Mouse (Mus musculus) T-cell, adult 2 months (primary cell): ENCODE results near the gene St6galnac3.

Source experiments
- DNase-seq: peaks from one replicate; pipeline ENCODE4 v3.0.0; 2022; ENCODE audit warnings: low spot score

Gene St6galnac3

GRCm38 (mm10) chr3:153222611-153223402, 502.2 kb downstream of the St6galnac3 start:
- no peak for DNase-seq

- DNase-seq: no peak
These were observed 505.6 kb downstream of the St6galnac3 start for GRCm38 (mm10) chr3:153219391-153219790.

DNA sequence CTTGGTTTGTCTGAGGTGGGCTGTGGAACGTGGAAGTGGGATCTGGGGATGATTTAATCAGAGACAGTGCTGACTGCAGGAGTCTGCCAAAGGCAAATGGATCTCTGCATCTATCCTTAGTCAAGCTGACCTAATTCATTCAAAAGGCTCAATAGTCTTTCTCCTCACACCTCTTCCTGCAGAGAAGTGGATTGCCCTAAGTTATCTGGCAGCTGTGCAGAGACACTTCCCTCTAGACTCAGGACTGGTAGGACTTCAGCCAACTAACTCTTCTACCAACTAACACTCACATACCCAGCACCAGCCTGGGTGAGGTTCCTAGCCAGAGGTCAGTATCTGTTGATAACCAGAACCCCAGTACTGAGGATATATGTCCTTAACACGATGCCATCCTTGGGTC, 516.8 kb downstream of the St6galnac3 start:
- no peak for DNase-seq

GRCm38 (mm10) chr3:153204046-153204445, 520.9 kb downstream of the St6galnac3 start:
- DNase-seq: no peak

DNA sequence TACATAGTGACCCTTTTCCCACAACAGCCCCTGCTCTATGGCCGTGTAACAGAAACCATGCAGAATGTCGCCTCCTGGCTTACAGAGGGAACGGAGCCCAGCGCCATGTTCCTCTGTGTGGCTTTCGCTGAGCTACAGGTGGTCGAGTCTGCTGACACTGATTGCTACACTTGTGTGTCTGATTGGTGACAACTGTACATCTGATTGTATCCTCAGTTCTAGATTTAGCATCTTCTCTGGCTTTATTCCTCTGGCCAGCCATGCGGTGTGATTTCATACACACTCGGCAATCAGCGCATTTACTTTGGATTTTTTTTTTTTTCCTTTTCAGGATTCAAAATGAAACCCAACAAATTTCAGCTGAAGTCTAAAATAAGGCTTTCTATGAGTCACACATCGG, 523.1 kb downstream of the St6galnac3 start:
- DNase-seq: no peak

DNA sequence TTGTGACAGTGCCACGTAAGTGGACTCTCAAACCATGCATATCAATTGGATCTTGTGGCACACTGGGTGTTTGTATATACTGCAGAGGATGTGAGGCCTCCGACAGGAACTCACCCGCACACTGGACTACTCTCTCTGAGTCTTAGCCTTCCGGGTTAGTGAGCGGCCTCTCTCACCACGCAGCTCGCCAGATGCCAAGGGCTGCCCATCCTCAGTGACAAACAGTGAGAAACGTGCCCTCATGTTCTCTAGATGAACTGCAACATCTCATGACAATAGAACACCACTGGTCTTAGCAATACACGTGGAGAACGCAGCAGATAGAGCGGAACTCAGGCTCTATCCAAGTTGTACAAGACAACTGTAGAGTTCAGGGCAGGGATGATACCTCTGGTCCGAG, 524.2 kb downstream of the St6galnac3 start:
- DNase-seq: no peak

DNA sequence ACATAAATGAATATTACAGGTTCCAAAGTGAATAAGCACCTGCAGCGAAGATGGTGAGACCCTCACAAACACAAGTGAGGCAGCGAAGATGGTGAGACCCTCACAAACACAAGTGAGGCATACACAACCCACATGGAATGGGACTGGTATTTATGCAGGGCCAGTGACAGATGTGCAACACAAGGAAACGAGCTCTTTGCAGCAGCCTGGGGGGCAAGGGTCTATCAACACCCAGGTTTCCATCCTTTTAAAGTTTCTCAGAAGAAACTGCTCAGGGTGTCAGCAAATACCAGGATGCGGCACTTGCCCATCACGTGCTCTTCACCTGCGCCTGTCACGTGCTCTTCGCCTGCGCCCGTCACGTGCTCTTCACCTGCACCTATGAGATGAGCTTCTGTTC, 524.9 kb downstream of the St6galnac3 start:
- no peak for DNase-seq

GRCm38 (mm10) chr3:153199251-153199650, 525.7 kb downstream of the St6galnac3 start:
- DNase-seq: no peak

- DNase-seq: no peak
These were observed 526.5 kb downstream of the St6galnac3 start for GRCm38 (mm10) chr3:153198514-153198913.

- no peak for DNase-seq
These were observed 531.9 kb downstream of the St6galnac3 start for GRCm38 (mm10) chr3:153193025-153193424.

GRCm38 (mm10) chr3:153190742-153191141, 534.2 kb downstream of the St6galnac3 start:
- no peak for DNase-seq

GRCm38 (mm10) chr3:153189685-153190467, 535.1 kb downstream of the St6galnac3 start:
- DNase-seq: no peak

DNA sequence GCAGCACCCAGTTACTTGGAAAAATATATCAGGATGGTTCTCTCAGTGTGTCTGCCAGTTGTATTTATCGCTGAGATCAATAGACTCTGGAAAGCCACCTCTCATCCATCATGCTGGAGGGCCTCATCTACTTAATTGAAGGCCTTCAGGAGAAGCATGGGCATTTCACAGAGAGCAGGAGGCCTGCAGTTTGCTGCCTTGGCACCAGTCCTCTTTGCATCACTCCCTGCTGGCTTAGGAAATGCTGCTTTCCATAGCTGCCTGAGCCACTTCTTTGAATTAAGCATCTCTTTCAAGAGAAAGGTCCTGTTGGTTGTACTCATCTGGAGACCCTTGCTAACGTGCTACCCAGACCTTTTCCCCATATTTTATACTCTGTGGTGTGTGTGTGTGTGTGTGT, 536.8 kb downstream of the St6galnac3 start:
- DNase-seq: no peak

DNA sequence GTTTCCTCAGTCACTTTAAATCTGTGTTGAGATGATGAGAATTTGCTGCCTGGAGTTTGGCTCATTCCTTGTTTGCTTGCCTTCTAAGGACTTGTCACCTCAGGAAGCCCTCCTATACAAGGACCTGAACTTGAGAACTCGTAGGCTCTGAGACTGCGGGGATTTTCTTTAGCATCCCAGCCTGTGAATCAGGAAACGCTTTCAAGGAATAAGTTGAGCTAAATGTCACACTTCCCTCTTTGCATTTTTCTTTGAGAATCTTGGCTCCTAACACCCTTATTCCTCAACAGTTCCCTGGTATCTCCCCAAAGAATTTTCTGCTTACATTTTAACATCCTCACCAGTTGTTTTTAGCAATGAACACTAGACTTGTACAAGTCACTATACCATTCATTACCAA, 539.9 kb downstream of the St6galnac3 start:
- DNase-seq: no peak

DNA sequence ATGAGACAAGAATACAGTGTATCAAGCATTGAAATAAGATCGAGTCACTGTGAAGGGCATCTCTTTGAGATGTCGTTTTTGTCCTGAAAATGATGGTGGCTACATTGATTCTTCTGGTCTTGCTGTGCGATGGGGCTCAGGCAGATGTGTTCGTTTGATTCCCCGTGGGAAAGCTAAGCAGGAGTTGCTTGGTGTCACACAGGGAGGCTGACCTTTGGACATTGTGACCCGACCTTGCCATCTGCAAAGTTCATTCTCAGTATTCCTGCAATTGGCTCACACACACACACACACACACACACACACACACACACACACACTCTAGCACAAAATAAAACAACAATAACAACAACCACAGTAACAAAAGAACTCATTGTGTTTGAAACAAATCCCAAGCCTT, 543.7 kb downstream of the St6galnac3 start:
- DNase-seq: no peak

- no peak for DNase-seq
These were observed 548.2 kb downstream of the St6galnac3 start for GRCm38 (mm10) chr3:153176749-153177148.

DNA sequence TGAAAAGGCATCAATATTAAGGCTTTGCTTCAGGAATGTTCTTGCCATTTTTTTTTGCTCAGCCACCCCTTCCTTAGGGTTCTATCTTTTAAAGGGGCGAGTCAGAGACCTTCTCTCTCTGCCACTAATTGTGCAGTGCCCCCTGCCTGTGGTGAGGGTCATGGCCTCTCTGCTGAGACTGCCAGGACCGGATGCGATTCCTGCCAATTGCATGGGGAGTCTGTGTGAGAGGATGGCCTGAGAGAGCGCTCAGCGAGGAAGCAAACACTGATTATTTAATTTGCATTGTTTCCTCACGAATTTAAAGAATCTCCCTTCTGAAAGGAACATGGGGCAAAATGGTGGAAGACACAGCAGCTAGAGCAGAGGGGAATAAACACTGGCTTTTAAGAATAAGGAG, 548.6 kb downstream of the St6galnac3 start:
- no peak for DNase-seq

DNA sequence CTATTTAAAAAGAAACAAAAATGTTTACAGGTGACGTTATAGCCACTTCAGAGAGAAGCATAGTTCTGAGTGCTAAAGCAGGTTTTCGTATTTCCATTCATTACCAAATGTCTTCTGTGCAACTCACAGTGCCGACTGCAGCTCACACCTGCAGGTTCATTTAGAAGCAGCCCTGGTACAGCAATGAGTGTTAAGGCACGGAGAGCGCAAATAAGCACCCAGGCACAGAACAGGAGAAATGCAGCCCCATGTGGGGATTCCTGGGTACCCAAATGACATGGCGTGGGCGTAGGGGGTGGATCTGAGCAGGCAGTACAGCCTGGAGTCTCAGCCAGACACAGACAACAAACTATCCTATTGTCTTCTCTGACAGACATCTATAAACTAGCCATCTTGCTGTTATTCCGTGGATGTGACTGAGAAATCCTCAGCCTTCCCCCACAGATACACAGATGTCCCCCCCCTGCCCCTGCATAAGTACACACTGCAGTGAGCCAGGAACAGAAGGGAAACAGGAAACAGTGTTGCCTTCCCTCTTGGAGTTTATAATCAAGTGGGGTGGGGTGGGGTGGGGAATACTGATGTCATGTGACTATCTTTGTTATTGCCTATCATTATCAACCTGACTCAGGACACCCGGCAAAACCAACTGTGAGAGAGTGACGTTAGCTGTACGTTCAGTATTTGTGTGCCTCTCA, 550.5 kb downstream of the St6galnac3 start:
- DNase-seq: no peak

DNA sequence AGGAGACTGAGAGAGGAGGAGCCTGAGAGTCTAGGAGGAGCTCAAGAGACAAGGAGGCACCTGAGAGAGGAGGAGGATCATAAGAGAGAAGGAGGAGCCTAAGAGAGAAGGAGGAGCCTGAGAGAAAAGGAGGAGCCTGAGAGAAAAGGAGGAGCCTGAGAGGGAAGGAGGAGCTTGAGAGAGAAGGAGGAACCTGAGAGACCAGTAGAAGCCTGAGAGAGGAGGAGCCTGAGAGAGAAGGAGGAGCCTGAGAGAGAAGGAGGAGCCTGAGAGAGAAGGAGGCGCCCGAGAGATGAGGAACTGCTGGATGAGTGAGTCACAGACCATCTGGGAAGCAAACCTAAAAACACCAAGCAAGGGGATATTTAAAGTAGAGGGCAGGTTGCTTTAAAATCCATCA, 551.4 kb downstream of the St6galnac3 start:
- no peak for DNase-seq

DNA sequence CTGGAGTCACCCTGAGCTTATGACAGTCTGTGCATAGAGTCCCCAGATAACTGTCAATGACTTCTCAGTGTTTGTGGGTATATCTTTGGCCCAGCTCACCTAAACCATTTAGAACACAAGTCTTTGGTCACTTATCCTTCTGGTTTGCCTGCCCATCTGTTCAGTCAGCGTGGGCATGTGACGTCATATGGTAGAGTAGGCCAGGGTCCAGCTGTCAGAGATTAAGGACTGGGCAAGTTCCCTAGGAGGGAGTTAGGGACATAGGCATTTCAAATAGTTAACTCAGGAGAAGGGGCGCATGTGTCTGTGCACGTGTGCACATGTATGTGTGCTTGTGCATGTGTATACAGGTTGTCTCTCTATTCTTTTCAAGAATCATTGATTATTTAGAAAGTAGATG, 554.8 kb downstream of the St6galnac3 start:
- DNase-seq: no peak

DNA sequence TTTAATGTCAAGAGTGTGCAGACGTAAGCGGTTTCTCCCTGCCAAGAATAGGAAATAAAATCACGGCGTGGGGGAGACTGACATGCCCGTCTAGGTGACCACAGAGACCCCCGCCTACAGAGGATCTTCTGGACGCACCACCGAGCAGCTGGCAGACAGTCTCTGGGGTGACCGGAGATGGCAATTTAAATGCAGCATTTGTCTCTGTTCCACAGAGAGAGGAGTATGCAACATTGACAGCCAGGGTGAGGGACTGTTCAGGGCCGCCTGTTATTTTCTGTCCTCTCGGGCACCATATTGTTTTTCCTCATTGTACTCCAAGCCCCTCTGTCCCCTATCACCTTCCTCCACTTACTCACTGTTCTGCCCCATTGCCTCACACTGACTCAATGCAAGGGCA, 555.2 kb downstream of the St6galnac3 start:
- no peak for DNase-seq

DNA sequence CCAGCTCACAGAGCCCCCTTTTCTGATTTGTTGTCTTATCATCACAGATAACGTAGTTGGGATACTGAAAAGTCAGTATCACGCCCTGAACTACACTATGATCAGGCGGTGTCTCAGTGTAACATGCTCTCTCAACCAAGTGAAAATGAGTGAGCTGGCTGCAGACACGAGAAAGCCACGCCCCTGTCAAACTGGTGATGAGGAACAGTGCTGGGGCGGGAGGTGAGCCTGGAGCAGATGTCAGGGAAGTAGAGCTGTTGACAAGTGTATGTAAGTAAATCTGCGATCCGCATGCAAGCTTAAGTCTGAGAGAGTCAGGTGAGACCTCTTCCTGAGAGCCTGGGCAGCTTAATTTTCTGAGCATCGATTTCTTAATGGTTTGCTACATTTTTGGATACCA, 563.3 kb downstream of the St6galnac3 start:
- DNase-seq: no peak

- DNase-seq: no peak
These were observed 564.3 kb downstream of the St6galnac3 start for GRCm38 (mm10) chr3:153160683-153161082.
